In genomic region chr4:144441095-144441494, GRCm38 (mm10) we compare ENCODE assay signal across 41 mouse cellular contexts. TPM values are rescaled to one million over a fixed set of nuclear protein-coding genes. Genes with fewer than 3 reads are reported as not detected.
"Had no signal": no experiment of that assay in that cellular context is flagged by ENCODE, and none has a peak within 500 bp of the region (broad histone marks: within the 10 kb centered on the region; RNA-seq: fewer than 3 reads in every experiment).

No protein-coding gene starts in this region.

- H3K4me3 ChIP-seq: heart, embryonic 13.5 days; heart, embryonic 15.5 days; hindbrain, embryonic 10.5 days; hindbrain, embryonic 12.5 days; hindbrain, embryonic 13.5 days; hindbrain, embryonic 15.5 days; intestine, embryonic 15.5 days; kidney, embryonic 15.5 days; layer of hippocampus, adult 2 months; left cerebral cortex, adult 2 months had no signal

- H3K36me3 ChIP-seq: heart, embryonic 13.5 days; heart, embryonic 15.5 days; hindbrain, embryonic 10.5 days; hindbrain, embryonic 12.5 days; hindbrain, embryonic 13.5 days; hindbrain, embryonic 15.5 days; intestine, embryonic 15.5 days; kidney, embryonic 15.5 days had no signal

- H3K27ac ChIP-seq: heart, embryonic 13.5 days; heart, embryonic 15.5 days; hindbrain, embryonic 10.5 days; hindbrain, embryonic 12.5 days; hindbrain, embryonic 13.5 days; hindbrain, embryonic 14.5 days; hindbrain, embryonic 15.5 days; hindbrain, postnatal 0 days; intestine, embryonic 15.5 days; kidney, embryonic 15.5 days; kidney, postnatal 0 days; layer of hippocampus, adult 2 months; left cerebral cortex, adult 2 months had no signal

- H3K4me1 ChIP-seq: heart, embryonic 13.5 days; heart, embryonic 15.5 days; hindbrain, embryonic 10.5 days; hindbrain, embryonic 12.5 days; hindbrain, embryonic 13.5 days; hindbrain, embryonic 15.5 days; intestine, embryonic 15.5 days; kidney, embryonic 15.5 days had no signal

- H3K27me3 ChIP-seq: heart, embryonic 13.5 days; heart, embryonic 15.5 days; hindbrain, embryonic 12.5 days; hindbrain, embryonic 13.5 days; hindbrain, embryonic 15.5 days; intestine, embryonic 15.5 days; kidney, embryonic 15.5 days had no signal

- DNase-seq: heart, postnatal 10 days; heart, postnatal 14 days; heart, postnatal 36 days; heart, postnatal 4 days; kidney, adult 11 months; kidney, adult 18-20 months; kidney, adult 2 months; kidney, adult 8-10 months; kidney, adult 9 months; kidney, postnatal 10 days; kidney, postnatal 14 days; kidney, postnatal 25 days; kidney, postnatal 36 days; kidney, postnatal 4 days; layer of hippocampus, adult 9-11 months; layer of hippocampus, postnatal 36 days had no signal

- H3K9ac ChIP-seq: heart, embryonic 13.5 days; heart, embryonic 15.5 days; hindbrain, embryonic 12.5 days; hindbrain, embryonic 13.5 days; hindbrain, embryonic 14.5 days; hindbrain, embryonic 15.5 days; intestine, embryonic 15.5 days; kidney, embryonic 15.5 days had no signal

- H3K9me3 ChIP-seq: heart, embryonic 15.5 days; hindbrain, embryonic 15.5 days; intestine, embryonic 15.5 days; kidney, embryonic 15.5 days had no signal

- ATAC-seq: hindbrain, embryonic 16.5 days; hindbrain, postnatal 0 days; inflammation-experienced regulatory T-cells, adult 6 months; intestine, embryonic 15.5 days; intestine, embryonic 16.5 days; intestine, postnatal 0 days had no signal

- H3K4me2 ChIP-seq: heart, embryonic 13.5 days; heart, embryonic 15.5 days; hindbrain, embryonic 12.5 days; hindbrain, embryonic 13.5 days; hindbrain, embryonic 14.5 days; hindbrain, embryonic 15.5 days; intestine, embryonic 15.5 days; kidney, embryonic 15.5 days had no signal

RNA-seq across cellular contexts. Expression of gene 1700012P22Rik, which starts 2.5 kb away (rescaled TPM):
- polyA plus RNA-seq: heart, embryonic 13.5 days; heart, embryonic 14.5 days; heart, embryonic 15.5 days; heart, embryonic 16.5 days; heart, postnatal 0 days; hindbrain, embryonic 13.5 days; hindbrain, embryonic 14.5 days; hindbrain, embryonic 15.5 days; hindbrain, embryonic 16.5 days; inflammation-experienced regulatory T-cells, adult 6 months; intestine, embryonic 14.5 days; intestine, embryonic 15.5 days; intestine, embryonic 16.5 days; intestine, postnatal 0 days; kidney, adult 2 months; kidney, embryonic 14.5 days; kidney, embryonic 15.5 days; kidney, embryonic 16.5 days; kidney, postnatal 0 days; large intestine, adult 2 months had no signal

RNA-seq across cellular contexts. Expression of gene Gm9944, which starts 12.0 kb away (rescaled TPM):
- polyA plus RNA-seq: heart, embryonic 13.5 days; heart, embryonic 14.5 days; heart, embryonic 15.5 days; heart, embryonic 16.5 days; heart, postnatal 0 days; hindbrain, embryonic 10.5 days; hindbrain, embryonic 11.5 days; hindbrain, embryonic 12.5 days; hindbrain, embryonic 13.5 days; hindbrain, embryonic 14.5 days; hindbrain, embryonic 15.5 days; hindbrain, embryonic 16.5 days; hindbrain, postnatal 0 days; inflammation-experienced regulatory T-cells, adult 6 months; intestine, embryonic 14.5 days; intestine, embryonic 15.5 days; intestine, embryonic 16.5 days; intestine, postnatal 0 days; kidney, adult 2 months; kidney, embryonic 14.5 days; kidney, embryonic 15.5 days; kidney, embryonic 16.5 days; kidney, postnatal 0 days; large intestine, adult 2 months had no signal

RNA-seq across cellular contexts. Expression of gene Aadacl3, which starts 22.5 kb away (rescaled TPM):
- polyA plus RNA-seq: heart, embryonic 13.5 days; heart, embryonic 14.5 days; heart, embryonic 15.5 days; heart, embryonic 16.5 days; heart, postnatal 0 days; hindbrain, embryonic 10.5 days; hindbrain, embryonic 11.5 days; hindbrain, embryonic 12.5 days; hindbrain, embryonic 13.5 days; hindbrain, embryonic 14.5 days; hindbrain, embryonic 15.5 days; hindbrain, embryonic 16.5 days; hindbrain, postnatal 0 days; inflammation-experienced regulatory T-cells, adult 6 months; intestine, embryonic 14.5 days; intestine, embryonic 15.5 days; intestine, embryonic 16.5 days; intestine, postnatal 0 days; kidney, adult 2 months; kidney, embryonic 14.5 days; kidney, embryonic 15.5 days; kidney, embryonic 16.5 days; kidney, postnatal 0 days; large intestine, adult 2 months had no signal

RNA-seq across cellular contexts. Expression of gene Pramef12, which starts 32.8 kb away (rescaled TPM):
- polyA plus RNA-seq: heart, embryonic 14.5 days; heart, embryonic 15.5 days; hindbrain, embryonic 10.5 days; hindbrain, embryonic 13.5 days; hindbrain, embryonic 14.5 days; hindbrain, embryonic 15.5 days; hindbrain, embryonic 16.5 days; hindbrain, postnatal 0 days; inflammation-experienced regulatory T-cells, adult 6 months; intestine, embryonic 14.5 days; intestine, embryonic 15.5 days; intestine, embryonic 16.5 days; intestine, postnatal 0 days had no signal
